Mouse (Mus musculus) lung, postnatal 4 days (tissue): Measurements from ENCODE around the gene Ccdc136.
A peak's percentile ranks its signal among the peaks of the same experiment; 100 is the strongest.
"Not testable (repeated sequence)": the region's sequence is repeated elsewhere in the genome, so short reads cannot be mapped to it uniquely, and the experiment has no call there.

ENCODE experiments used
- DNase-seq, 2 experiments: peaks; one replicate each; pipeline ENCODE4 v3.0.0; 2021

Gene Ccdc136

GRCm38 (mm10) chr6:29395910-29396713 is at the start of gene Ccdc136:
Gene Ccdc136, plus strand, starts transcription at chr6:29396309.
- DNase-seq, result peak; percentile 71 to 83

- DNase-seq, result not testable (repeated sequence)
These were observed 49.6 kb upstream of the Ccdc136 start for GRCm38 (mm10) chr6:29346512-29346911.

GRCm38 (mm10) chr6:29347189-29347588 is 48.9 kb upstream of the Ccdc136 start:
- DNase-seq, result no peak

- peak; percentile 99 to 100 for DNase-seq
These were observed 48.3 kb upstream of the Ccdc136 start, which contains the start of gene Calu for GRCm38 (mm10) chr6:29347665-29348370. Gene Calu, plus strand, starts transcription at chr6:29348069.

GRCm38 (mm10) chr6:29348371-29348724 is 47.8 kb upstream of the Ccdc136 start:
- no peak for DNase-seq

- no peak for DNase-seq
These were observed 44.5 kb upstream of the Ccdc136 start for GRCm38 (mm10) chr6:29351613-29352012.

GRCm38 (mm10) chr6:29352816-29353215 is 43.3 kb upstream of the Ccdc136 start:
- no peak for DNase-seq

GRCm38 (mm10) chr6:29359386-29359785 is 36.7 kb upstream of the Ccdc136 start:
- DNase-seq, result no peak

- no peak for DNase-seq
These were observed 35.9 kb upstream of the Ccdc136 start for GRCm38 (mm10) chr6:29360211-29360610.

GRCm38 (mm10) chr6:29362246-29363128 is 33.6 kb upstream of the Ccdc136 start:
- DNase-seq, result no peak

GRCm38 (mm10) chr6:29363129-29363515 is 33.0 kb upstream of the Ccdc136 start:
- no peak for DNase-seq

GRCm38 (mm10) chr6:29365277-29365676 is 30.8 kb upstream of the Ccdc136 start:
- DNase-seq, result no peak

- no peak for DNase-seq
These were observed 18.7 kb upstream of the Ccdc136 start for GRCm38 (mm10) chr6:29377386-29377785.

GRCm38 (mm10) chr6:29378678-29379077 is 17.4 kb upstream of the Ccdc136 start:
- DNase-seq, result no peak

GRCm38 (mm10) chr6:29379954-29380353 is 16.2 kb upstream of the Ccdc136 start:
- no peak for DNase-seq

GRCm38 (mm10) chr6:29382442-29382841 is 13.7 kb upstream of the Ccdc136 start:
- DNase-seq, result no peak

GRCm38 (mm10) chr6:29388052-29388518 is 8.0 kb upstream of the Ccdc136 start, which contains the start of gene Opn1sw:
Gene Opn1sw, minus strand, starts transcription at chr6:29388468.
- DNase-seq, result peak in 1 of 2 experiments; percentile 36

GRCm38 (mm10) chr6:29388606-29389080 is 7.5 kb upstream of the Ccdc136 start:
- peak; percentile 89 to 95 for DNase-seq

- no peak for DNase-seq
These were observed 6.7 kb upstream of the Ccdc136 start for GRCm38 (mm10) chr6:29389425-29389824.

GRCm38 (mm10) chr6:29390500-29390899 is 5.6 kb upstream of the Ccdc136 start:
- DNase-seq, result not testable (repeated sequence)

- not testable (repeated sequence) for DNase-seq
These were observed 4.9 kb upstream of the Ccdc136 start for GRCm38 (mm10) chr6:29391241-29391640.

- DNase-seq, result no peak
These were observed 4.3 kb upstream of the Ccdc136 start for GRCm38 (mm10) chr6:29391802-29392201.

GRCm38 (mm10) chr6:29394286-29394685 is 1.8 kb upstream of the Ccdc136 start:
- DNase-seq, result no peak
